10 mouse cellular contexts compared by ENCODE assay signal in the genomic region with DNA sequence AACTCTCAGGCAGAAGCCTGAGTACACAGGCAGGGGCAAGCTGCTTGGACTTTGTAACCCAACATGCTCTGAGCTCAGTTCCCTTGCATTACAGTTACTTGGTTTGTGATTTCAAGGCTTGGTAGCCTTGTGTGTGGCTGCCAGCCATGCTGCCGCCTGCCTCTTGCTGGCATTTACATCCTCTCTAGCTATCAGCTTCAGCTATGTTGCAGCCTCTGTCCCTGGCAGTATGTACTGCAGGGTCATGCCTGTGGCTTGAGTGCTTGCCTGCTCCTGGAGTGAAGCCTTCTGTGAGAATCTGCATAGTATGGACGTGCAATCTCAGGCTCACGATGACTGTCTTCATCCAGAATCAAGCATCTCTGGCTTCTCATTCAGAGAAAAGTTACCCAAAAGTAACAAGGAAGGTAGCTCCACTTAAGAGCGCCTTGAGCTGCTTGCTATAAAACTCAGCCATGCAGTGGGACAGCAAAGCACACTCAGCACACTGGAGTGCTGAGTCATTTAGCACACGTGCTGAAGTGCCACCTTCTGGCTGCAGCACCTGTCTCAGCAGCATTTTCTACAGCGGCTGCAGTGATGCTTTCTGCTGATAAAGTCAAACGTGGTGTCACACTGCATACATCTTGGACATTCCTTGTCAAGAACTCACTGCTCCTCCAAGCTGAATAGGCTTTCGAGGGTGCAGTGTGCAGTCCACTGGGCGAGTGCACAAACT. TPM values are rescaled to one million over a fixed set of nuclear protein-coding genes. Genes with fewer than 3 reads are reported as not detected.
DNase-seq lines count a peak whose midpoint lies in the region; ATAC-seq and TF ChIP-seq lines count a peak whose summit lies in the region.
"Had no signal": no experiment of that assay in that cellular context is flagged by ENCODE, and none has a peak within 500 bp of the region (broad histone marks: within the 10 kb centered on the region; RNA-seq: fewer than 3 reads in every experiment).

No protein-coding gene starts in this region.

- peak; percentile 1; the same call in 1 of the 2 replicates for TF ChIP-seq CTCF in left cerebral cortex, adult 2 months (IDR thresholded peaks at IDR 0.05)
- 0 out of 2 replicates have a peak, but pooled peaks have one; percentile 4 for TF ChIP-seq CTCF in cortical plate, adult 2 months (IDR thresholded peaks at IDR 0.05; ENCODE audit: extremely low read depth, insufficient read depth, low read length)

- peak overlapping the region; percentile 75 for H3K27ac ChIP-seq in left cerebral cortex, adult 2 months
- no peak overlapping the region for H3K27ac ChIP-seq in cortical plate, adult 2 months (ENCODE audit: insufficient read depth, low read length)
- H3K27ac ChIP-seq: macrophage had no signal

- intact Hi-C loops in left cerebral cortex, adult 2 months (cut with DNase I) = no loop called here
- intact Hi-C loops in left cerebral cortex, postnatal 10 days (cut with DNase I) = no loop called here

- TF ChIP-seq POLR2A in cortical plate, adult 2 months (IDR thresholded peaks at IDR 0.05; ENCODE audit: extremely low read depth, insufficient read depth, low read length) = no peak

- DNase-seq in left cerebral cortex, adult 2 months (ENCODE audit: extremely low spot score in 1 of 2, low spot score in 2 of 2) = peak; percentile 31 to 35
- DNase-seq in left cerebral cortex, postnatal 10 days (ENCODE audit: extremely low spot score in 1 of 2, low spot score in 2 of 2) = no peak
- DNase-seq in adrenal gland, adult 8-10 months = peak; percentile 17
- peak; percentile 50 to 60 for DNase-seq in kidney, postnatal 25 days
- DNase-seq in urinary bladder, postnatal 25 days (ENCODE audit: low spot score) = no peak

- 0 out of 2 replicates have a peak, but pooled peaks cover 2% of the 10 kb centered on the region for H3K4me1 ChIP-seq in cortical plate, adult 2 months (ENCODE audit: control insufficient read depth, insufficient read depth, low read length)

- H3K4me3 ChIP-seq in left cerebral cortex, adult 2 months = no peak overlapping the region
- H3K4me3 ChIP-seq in cortical plate, adult 2 months (ENCODE audit: insufficient read depth, low read length) = no peak overlapping the region
- H3K4me3 ChIP-seq: erythroblast, embryonic 14.5 days had no signal

- ATAC-seq in megakaryocyte progenitor cell, adult 5-6 weeks (replicated peaks; ENCODE audit: poor library complexity) = peak; percentile 88
- no peak for ATAC-seq in inflammation-experienced regulatory T-cells, adult 6 months

RNA-seq across cellular contexts. Expression of a gene that starts 39.2 kb away (rescaled TPM):
- total RNA-seq in left cerebral cortex, adult 2 months (2021) = under 1 TPM in 1 of 2 experiments, not detected in 1; 0.70 TPM
- under 1 TPM in 1 of 2 experiments, not detected in 1; 0.71 TPM for total RNA-seq in left cerebral cortex, postnatal 10 days (2021)
- under 1 TPM in 2 of 4 experiments, not detected in 2; 0.46 to 0.71 TPM for total RNA-seq in adrenal gland, adult 8-10 months (2022)
- 0.94 and 1.0 TPM in 2 replicates for polyA plus RNA-seq in cortical plate, adult 2 months (2012; rRNA removed)
- not detected in 2 replicates for total RNA-seq in megakaryocyte progenitor cell, adult 5-6 weeks (2015)
- not detected in 2 replicates for total RNA-seq in megakaryocyte progenitor cell, adult 5-6 weeks (2017)
- polyA plus RNA-seq in inflammation-experienced regulatory T-cells, adult 6 months (2017; shearing (Covaris generic)) = not detected
- polyA plus RNA-seq: erythroblast, embryonic 14.5 days had no signal

RNA-seq across cellular contexts. Expression of a gene that starts 43.9 kb away (rescaled TPM):
- not detected for total RNA-seq in left cerebral cortex, adult 2 months (2021)
- total RNA-seq in left cerebral cortex, postnatal 10 days (2021) = not detected
- total RNA-seq in adrenal gland, adult 8-10 months (2022) = under 1 TPM in 2 of 4 experiments, not detected in 2; 0.17 to 0.31 TPM
- not detected in 2 replicates for polyA plus RNA-seq in cortical plate, adult 2 months (2012; rRNA removed)
- total RNA-seq in megakaryocyte progenitor cell, adult 5-6 weeks (2015) = not detected in 2 replicates
- total RNA-seq in megakaryocyte progenitor cell, adult 5-6 weeks (2017) = 0.27 TPM in 1 of 2 replicates, not detected in the other
- not detected for polyA plus RNA-seq in inflammation-experienced regulatory T-cells, adult 6 months (2017; shearing (Covaris generic))
- polyA plus RNA-seq: macrophage had no signal

RNA-seq across cellular contexts. Expression of a gene that starts 51.0 kb away (rescaled TPM):
- total RNA-seq in left cerebral cortex, adult 2 months (2021) = 10 to 100 TPM; 79.3 to 82.7 TPM
- total RNA-seq in left cerebral cortex, postnatal 10 days (2021) = 10 to 100 TPM; 59.5 to 63.2 TPM
- 1 to 10 TPM in 3 of 4 experiments, under 1 TPM in 1; 0.41 to 3.1 (median 2.6) TPM for total RNA-seq in adrenal gland, adult 8-10 months (2022)
- polyA plus RNA-seq in cortical plate, adult 2 months (2012; rRNA removed) = 122 and 131 TPM in 2 replicates
- 1.4 and 3.9 TPM in 2 replicates for total RNA-seq in megakaryocyte progenitor cell, adult 5-6 weeks (2015)
- 1.3 and 1.7 TPM in 2 replicates for total RNA-seq in megakaryocyte progenitor cell, adult 5-6 weeks (2017)
- 1 to 10 TPM in 2 of 3 experiments, not detected in 1; 1.1 TPM for polyA plus RNA-seq in inflammation-experienced regulatory T-cells, adult 6 months (2017; shearing (Covaris generic))

Comparison
In these comparisons a context has a peak if more than half of its experiments do, and no peak if none do; other contexts are left out.
1. DNase-seq: peak in left cerebral cortex, adult 2 months (2 of 2), adrenal gland, adult 8-10 months (single experiment) and kidney, postnatal 25 days (2 of 2); none in left cerebral cortex, postnatal 10 days (0 of 2) and urinary bladder, postnatal 25 days (single experiment).
2. RNA of a gene that starts 51.0 kb away (total RNA-seq): 79.3 to 82.7 TPM in left cerebral cortex, adult 2 months and 59.5 to 63.2 TPM in left cerebral cortex, postnatal 10 days; 1.3 to 3.9 TPM in megakaryocyte progenitor cell, adult 5-6 weeks and 0.41 to 3.1 TPM in adrenal gland, adult 8-10 months; every median in the first group is over 10 times any median in the second.